Mouse (Mus musculus) myocyte (in vitro differentiated cells): ENCODE data around the gene Slc19a1.

Experiments
- CEBPB ChIP-seq: IDR thresholded peaks from 2 replicates; pipeline ENCODE4 v1.6.1; 2011; ENCODE audit warnings: mild to moderate bottlenecking, moderate library complexity; ENCODE audit not compliant: poor library complexity, insufficient read depth, severe bottlenecking
- E2F4 ChIP-seq: IDR thresholded peaks from one replicate; pipeline ENCODE4 v1.6.1; 2011; ENCODE audit warnings: mild to moderate bottlenecking, control low read depth, moderate library complexity; ENCODE audit not compliant: insufficient read depth
- MAX ChIP-seq: IDR thresholded peaks from one replicate; pipeline ENCODE4 v1.6.1; 2011; ENCODE audit warnings: low read depth, mild to moderate bottlenecking, control low read depth
- MYOD1 ChIP-seq, 3 experiments: IDR thresholded peaks; one replicate each; pipeline ENCODE4 v1.6.1; 2011; ENCODE audit warnings: control low read depth in 2 of 3, low read depth in 2 of 3, mild to moderate bottlenecking in 2 of 3, moderate library complexity in 1 of 3; ENCODE audit not compliant: insufficient read length in 2 of 3, control insufficient read depth in 1 of 3
- MYOG ChIP-seq, 3 experiments: IDR thresholded peaks; one replicate each; pipeline ENCODE4 v1.6.1; 2011; ENCODE audit warnings: control low read depth in 2 of 3, low read depth in 2 of 3, mild to moderate bottlenecking in 2 of 3; ENCODE audit not compliant: insufficient read length in 2 of 3, control insufficient read depth in 1 of 3, insufficient read depth in 1 of 3
- POLR2A ChIP-seq: IDR thresholded peaks from one replicate; pipeline ENCODE4 v1.6.1; 2011; ENCODE audit warnings: low read depth, mild to moderate bottlenecking, control low read depth, moderate library complexity; ENCODE audit not compliant: insufficient read length
- POLR2AphosphoS2 ChIP-seq: IDR thresholded peaks from one replicate; pipeline ENCODE4 v1.6.1; 2011; ENCODE audit warnings: low read depth, control low read depth; ENCODE audit not compliant: insufficient read length
- REST ChIP-seq: IDR thresholded peaks from one replicate; pipeline ENCODE4 v1.6.1; 2011; ENCODE audit warnings: mild to moderate bottlenecking, control low read depth, moderate library complexity; ENCODE audit not compliant: insufficient read depth, insufficient read length
- TCF12 ChIP-seq: IDR thresholded peaks from one replicate; pipeline ENCODE4 v1.6.1; 2011; ENCODE audit warnings: mild to moderate bottlenecking, control low read depth; ENCODE audit not compliant: poor library complexity, insufficient read depth, severe bottlenecking
- TCF3 ChIP-seq: IDR thresholded peaks from one replicate; pipeline ENCODE4 v1.6.1; 2011; ENCODE audit warnings: low read depth, control low read depth; ENCODE audit not compliant: insufficient read length
- USF1 ChIP-seq: IDR thresholded peaks from one replicate; pipeline ENCODE4 v1.6.1; 2011; ENCODE audit warnings: low read depth, mild to moderate bottlenecking, control low read depth, moderate library complexity

DNA sequence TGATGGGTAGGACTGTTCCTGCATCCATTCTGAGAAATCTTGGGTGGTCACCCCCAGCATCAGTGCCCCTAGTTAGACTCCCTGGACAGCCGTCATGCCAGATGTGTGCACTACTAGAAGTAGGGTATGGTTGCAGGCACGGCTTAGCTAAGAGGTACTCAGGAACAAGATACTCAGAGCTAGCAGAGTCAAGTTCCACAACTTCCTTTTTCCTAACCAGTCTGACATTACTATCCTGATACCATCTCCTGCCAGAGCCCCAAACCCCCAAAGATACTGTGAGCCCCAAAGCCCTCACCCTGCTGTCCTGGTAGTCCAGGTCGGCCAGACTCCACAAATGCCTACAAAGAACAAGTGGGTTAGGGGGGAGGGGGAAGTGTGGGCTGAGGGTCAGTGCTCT, 32.2 kb downstream of the Slc19a1 start:
- TF ChIP-seq POLR2A: no peak
- TF ChIP-seq USF1: no peak
- no peak for TF ChIP-seq TCF3
- TF ChIP-seq TCF12: no peak
- TF ChIP-seq E2F4: no peak
- TF ChIP-seq POLR2AphosphoS2: no peak
- TF ChIP-seq MAX: no peak
- TF ChIP-seq CEBPB: no peak
- TF ChIP-seq MYOG (IDR thresholded peaks at IDR 0.05; ENCODE audit: control insufficient read depth in 1 of 3, insufficient read depth in 1 of 3, insufficient read length in 2 of 3, low read depth in 2 of 3): no peak
- no peak for TF ChIP-seq MYOD1 (IDR thresholded peaks at IDR 0.05; ENCODE audit: control insufficient read depth in 1 of 3, insufficient read length in 2 of 3, low read depth in 2 of 3)
- no peak for TF ChIP-seq REST
